Comparison of ENCODE assay signal across 8 mouse cellular contexts in the genomic region with DNA sequence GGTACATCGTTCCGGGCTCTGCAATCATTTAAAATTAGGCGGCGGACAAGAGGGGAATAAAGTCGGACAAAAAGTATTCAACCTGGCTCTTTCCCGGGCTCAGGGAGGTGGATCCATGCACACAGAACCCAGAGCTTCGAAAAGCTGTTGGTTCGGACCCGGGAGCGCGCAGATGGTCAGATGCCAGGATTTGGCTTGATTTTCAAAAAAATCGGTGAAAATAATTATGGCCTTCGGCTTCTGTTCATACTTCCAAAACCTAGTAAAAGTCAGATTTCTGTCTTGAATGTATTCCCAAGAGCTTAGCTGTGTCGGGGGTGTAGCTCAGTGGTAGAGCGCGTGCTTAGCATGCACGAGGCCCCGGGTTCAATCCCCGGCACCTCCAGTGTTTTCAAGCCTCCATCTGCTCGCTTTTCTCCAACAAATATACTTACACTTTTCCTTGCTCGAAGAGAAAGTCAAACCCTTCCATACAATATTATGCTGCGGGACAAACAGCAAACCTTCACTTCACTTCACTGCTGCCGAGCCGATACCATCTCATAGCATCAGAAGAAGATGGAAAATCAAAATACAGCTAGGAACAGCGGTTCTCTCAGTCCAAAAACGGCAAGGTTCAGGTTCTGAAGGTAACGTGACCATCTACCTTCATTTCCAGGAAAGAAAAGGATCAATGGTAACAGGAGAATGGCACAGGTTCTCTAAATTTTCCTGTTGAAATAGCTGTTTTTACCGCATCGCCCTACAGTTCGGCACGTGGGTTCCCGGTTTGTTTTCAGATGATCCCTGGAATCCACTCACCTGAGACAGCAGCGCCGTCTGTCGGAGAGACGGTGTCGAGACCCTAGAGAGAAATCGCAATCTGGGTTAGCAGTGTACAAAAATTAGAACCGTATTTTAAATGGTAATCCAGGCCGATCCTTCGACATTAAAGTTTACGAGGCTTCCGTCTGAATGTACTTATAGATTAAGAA. TPM values are rescaled to one million over a fixed set of nuclear protein-coding genes. Genes with fewer than 3 reads are reported as not detected.
DNase-seq lines count a peak whose midpoint lies in the region; ATAC-seq lines count a peak whose summit lies in the region.

No protein-coding gene starts in this region.

- H3K9ac ChIP-seq in heart, embryonic 15.5 days: peak overlapping the region; percentile 48; the same call in 1 of the 2 replicates
- H3K9ac ChIP-seq in liver, embryonic 13.5 days: peak overlapping the region; percentile 70
- peak overlapping the region; percentile 42; the same call in 1 of the 2 replicates for H3K9ac ChIP-seq in stomach, embryonic 14.5 days (replicated peaks; ENCODE audit: low read depth, low read length)

- H3K4me3 ChIP-seq in forebrain, embryonic 10.5 days: peak overlapping the region; percentile 67
- H3K4me3 ChIP-seq in heart, embryonic 15.5 days: peak overlapping the region; percentile 58
- peak overlapping the region; percentile 66 for H3K4me3 ChIP-seq in liver, embryonic 13.5 days (replicated peaks)
- peak overlapping the region; percentile 44 for H3K4me3 ChIP-seq in stomach, embryonic 14.5 days (ENCODE audit: low read depth, low read length)

- WGBS in forebrain, embryonic 10.5 days: under 1% methylated on average over 43 of the region's 43 CpGs
- 1% methylated on average over 43 of the region's 43 CpGs for WGBS in heart, embryonic 15.5 days
- under 1% methylated on average over 43 of the region's 43 CpGs for WGBS in liver, embryonic 13.5 days (ENCODE audit: insufficient replicate concordance)
- under 1% methylated on average over 43 of the region's 43 CpGs for WGBS in stomach, embryonic 14.5 days

- no peaks in the 10 kb centered on the region for H3K27me3 ChIP-seq in forebrain, embryonic 10.5 days (ENCODE audit: poor library complexity, severe bottlenecking)
- H3K27me3 ChIP-seq in heart, embryonic 15.5 days: no peaks in the 10 kb centered on the region
- H3K27me3 ChIP-seq in liver, embryonic 13.5 days: no peaks in the 10 kb centered on the region
- H3K27me3 ChIP-seq in stomach, embryonic 14.5 days (ENCODE audit: control insufficient read depth, insufficient read depth, low read length): no peaks in the 10 kb centered on the region

- peak; percentile 71 to 74 for DNase-seq in CD8-positive naive resting alpha-beta T cell, adult 2 months (ENCODE audit: low read depth in 2 of 2, low spot score in 2 of 2)
- peak; percentile 90 for DNase-seq in c-Kit-positive CD71-negative TER-119-negative erythroid progenitor cells, embryonic 14.5 days (ENCODE audit: low read depth)
- DNase-seq in forebrain, embryonic 10.5 days (ENCODE audit: extremely low spot score, low spot score): peak; percentile 80
- peak; percentile 82 for DNase-seq in kidney, postnatal 14 days
- peak; percentile 83 for DNase-seq in liver, embryonic 13.5 days
- peak; percentile 52 to 74 for DNase-seq in natural killer cell, adult 2 months (ENCODE audit: low spot score in 2 of 2)

- H3K36me3 ChIP-seq in forebrain, embryonic 10.5 days (replicated peaks): no peaks in the 10 kb centered on the region
- H3K36me3 ChIP-seq in heart, embryonic 15.5 days: no peaks in the 10 kb centered on the region
- no peaks in the 10 kb centered on the region for H3K36me3 ChIP-seq in liver, embryonic 13.5 days
- no peaks in the 10 kb centered on the region for H3K36me3 ChIP-seq in stomach, embryonic 14.5 days (ENCODE audit: control insufficient read depth, insufficient read depth, low read length)

- H3K27ac ChIP-seq in forebrain, embryonic 10.5 days: peak overlapping the region; percentile 74
- no peak overlapping the region for H3K27ac ChIP-seq in heart, embryonic 15.5 days
- peak overlapping the region; percentile 18; the same call in 1 of the 2 replicates for H3K27ac ChIP-seq in liver, embryonic 13.5 days
- no peak overlapping the region for H3K27ac ChIP-seq in stomach, embryonic 14.5 days (ENCODE audit: low read length)

- peak overlapping the region; percentile 80 for H3K4me2 ChIP-seq in heart, embryonic 15.5 days
- H3K4me2 ChIP-seq in liver, embryonic 13.5 days: peak overlapping the region; percentile 84
- H3K4me2 ChIP-seq in stomach, embryonic 14.5 days (replicated peaks; ENCODE audit: low read depth, low read length): peak overlapping the region; percentile 73

- peak; percentile 80 for ATAC-seq in heart, embryonic 15.5 days (replicated peaks; ENCODE audit: insufficient number of reproducible peaks, insufficient read depth, low FRiP score, low read depth)
- ATAC-seq in liver, embryonic 13.5 days (ENCODE audit: low read depth): peak; percentile 96
- peak; percentile 94 for ATAC-seq in stomach, embryonic 14.5 days (ENCODE audit: insufficient number of reproducible peaks, insufficient read depth, low FRiP score, low read depth)

- H3K4me1 ChIP-seq in forebrain, embryonic 10.5 days: peaks cover 9% of the 10 kb centered on the region
- H3K4me1 ChIP-seq in heart, embryonic 15.5 days (replicated peaks): no peaks in the 10 kb centered on the region
- peaks cover 9% of the 10 kb centered on the region for H3K4me1 ChIP-seq in liver, embryonic 13.5 days (replicated peaks)
- H3K4me1 ChIP-seq in stomach, embryonic 14.5 days (ENCODE audit: control insufficient read depth, insufficient read depth, low read length): no peaks in the 10 kb centered on the region

- H3K9me3 ChIP-seq in forebrain, embryonic 10.5 days: peaks cover 8% of the 10 kb centered on the region; the same call in 1 of the 2 replicates
- no peaks in the 10 kb centered on the region for H3K9me3 ChIP-seq in heart, embryonic 15.5 days (replicated peaks)
- H3K9me3 ChIP-seq in liver, embryonic 13.5 days (replicated peaks): no peaks in the 10 kb centered on the region
- no peaks in the 10 kb centered on the region for H3K9me3 ChIP-seq in stomach, embryonic 14.5 days (ENCODE audit: control insufficient read depth, low read depth, low read length)

RNA-seq across cellular contexts. Expression of gene Trim27, which starts 54.8 kb away (rescaled TPM):
- polyA plus RNA-seq in forebrain, embryonic 10.5 days (2016; fragmentation: Nextera tagmentation; extraction: Ambion mirVana): 169 and 173 TPM in 2 replicates
- 61.4 and 84.7 TPM in 2 replicates for polyA plus RNA-seq in heart, embryonic 15.5 days (2015; fragmentation: Nextera tagmentation; extraction: Ambion mirVana)
- polyA plus RNA-seq in liver, embryonic 13.5 days (2015; fragmentation: Nextera tagmentation; extraction: Ambion mirVana): 81.4 and 82.3 TPM in 2 replicates
- 123 and 128 TPM in 2 replicates for polyA plus RNA-seq in stomach, embryonic 14.5 days (2014; fragmentation: Nextera tagmentation; extraction: Ambion mirVana)

RNA-seq across cellular contexts. Expression of gene Gpx5, which starts 58.5 kb away (rescaled TPM):
- not detected in 2 replicates for polyA plus RNA-seq in forebrain, embryonic 10.5 days (2016; fragmentation: Nextera tagmentation; extraction: Ambion mirVana)
- polyA plus RNA-seq in heart, embryonic 15.5 days (2015; fragmentation: Nextera tagmentation; extraction: Ambion mirVana): not detected in 2 replicates
- polyA plus RNA-seq in liver, embryonic 13.5 days (2015; fragmentation: Nextera tagmentation; extraction: Ambion mirVana): not detected in 2 replicates
- polyA plus RNA-seq in stomach, embryonic 14.5 days (2014; fragmentation: Nextera tagmentation; extraction: Ambion mirVana): not detected in 2 replicates

Comparison
In these comparisons a context has a peak if more than half of its experiments do, and no peak if none do; other contexts are left out.
1. H3K27ac ChIP-seq: peak in forebrain, embryonic 10.5 days (single experiment) and liver, embryonic 13.5 days (single experiment); none in heart, embryonic 15.5 days (single experiment) and stomach, embryonic 14.5 days (single experiment).
2. Peak in every context shown above with its lines, with median percentiles within 50 percentile points of each other: DNase-seq, H3K4me3 ChIP-seq, ATAC-seq, H3K4me2 ChIP-seq and H3K9ac ChIP-seq.